Mouse (Mus musculus): ENCODE measurements around the gene Anapc2. TPM values are rescaled to one million over a fixed set of nuclear protein-coding genes. Genes with fewer than 3 reads are reported as not detected.

Gene Anapc2
- 147 and 152 TPM in 2 replicates for polyA plus RNA-seq (2016; fragmentation: Nextera tagmentation; extraction: Ambion mirVana)

- Histone ChIP-seq H3K27me3 (no peaks in the 10 kb centered on the region), H3K4me2 (replicated peaks) (peak within 1 kb of the TSS; percentile 86), H3K9ac (peak within 1 kb of the TSS; percentile 93), H3K4me3 (peak within 1 kb of the TSS; percentile 90), H3K27ac (peak within 1 kb of the TSS; percentile 80), H3K4me1 (peaks cover 37% of the 10 kb centered on the region), H3K9me3 (replicated peaks) (no peaks in the 10 kb centered on the region), H3K36me3 (peaks cover 49% of the 10 kb centered on the region)
- ATAC-seq (ENCODE audit: low FRiP score) = peak; percentile 95
- under 1% methylated on average over 55 of the region's 55 CpGs for WGBS
Measured at GRCm38 (mm10) chr2:25271827-25272511, at the start of gene Anapc2, which contains the start of gene Ssna1. Gene Anapc2, plus strand, starts transcription at chr2:25272478. Gene Ssna1, minus strand, starts transcription at chr2:25272438.

GRCm38 (mm10) chr2:25223681-25224491 is 48.4 kb upstream of the Anapc2 start:
- 2% methylated on average over 45 of the region's 53 CpGs for WGBS
- H3K27me3 ChIP-seq = no peaks in the 10 kb centered on the region
- peak overlapping the region; percentile 72 for H3K4me3 ChIP-seq
- peak; percentile 57 for ATAC-seq (ENCODE audit: low FRiP score)
- H3K9me3 ChIP-seq (replicated peaks) = no peaks in the 10 kb centered on the region
- peak overlapping the region; percentile 91 for H3K27ac ChIP-seq
- peaks cover 5% of the 10 kb centered on the region for H3K36me3 ChIP-seq
- peaks cover 22% of the 10 kb centered on the region for H3K4me1 ChIP-seq
- peak overlapping the region; percentile 81 for H3K4me2 ChIP-seq (replicated peaks)
- H3K9ac ChIP-seq = peak overlapping the region; percentile 84

GRCm38 (mm10) chr2:25224492-25224765 is 47.8 kb upstream of the Anapc2 start, which contains the start of gene Tubb4b:
Gene Tubb4b, minus strand, starts transcription at chr2:25224702.
- peak within 1 kb of the TSS; percentile 72 for H3K4me3 ChIP-seq
- H3K9me3 ChIP-seq (replicated peaks) = no peaks in the 10 kb centered on the region
- H3K4me2 ChIP-seq (replicated peaks) = peak within 1 kb of the TSS; percentile 81
- 0% methylated on average over 17 of the region's 17 CpGs for WGBS
- H3K9ac ChIP-seq = peak within 1 kb of the TSS; percentile 84
- peaks cover 23% of the 10 kb centered on the region for H3K4me1 ChIP-seq
- ATAC-seq (ENCODE audit: low FRiP score) = no peak
- H3K36me3 ChIP-seq = peaks cover 5% of the 10 kb centered on the region
- H3K27ac ChIP-seq = peak within 1 kb of the TSS; percentile 97
- 0 out of 2 replicates have a peak, but pooled peaks cover 2% of the 10 kb centered on the region for H3K27me3 ChIP-seq

- H3K4me2 ChIP-seq (replicated peaks) = peak overlapping the region; percentile 59
- H3K4me3 ChIP-seq = peak overlapping the region; percentile 72
- ATAC-seq (ENCODE audit: low FRiP score) = peak; percentile 98
Measured at GRCm38 (mm10) chr2:25224766-25225752, 47.2 kb upstream of the Anapc2 start.

GRCm38 (mm10) chr2:25225811-25226379 is 46.4 kb upstream of the Anapc2 start:
- 76% methylated on average over 8 of the region's 8 CpGs for WGBS
- no peak overlapping the region; the same call in 1 of the 2 replicates for H3K4me3 ChIP-seq
- no peak overlapping the region for H3K9ac ChIP-seq

More at GRCm38 (mm10) chr2:25224766-25225752, 47.2 kb upstream of the Anapc2 start:
- Histone ChIP-seq H3K9ac (peak overlapping the region; percentile 69), H3K27ac (peak overlapping the region; percentile 97), H3K27me3 (0 out of 2 replicates have a peak, but pooled peaks cover 2% of the 10 kb centered on the region), H3K36me3 (peaks cover 5% of the 10 kb centered on the region), H3K9me3 (replicated peaks) (no peaks in the 10 kb centered on the region), H3K4me1 (peaks cover 23% of the 10 kb centered on the region)
- WGBS = 2% methylated on average over 39 of the region's 41 CpGs

GRCm38 (mm10) chr2:25226864-25227263 is 45.4 kb upstream of the Anapc2 start:
- no peak overlapping the region for H3K4me2 ChIP-seq (replicated peaks)
- no peaks in the 10 kb centered on the region for H3K9me3 ChIP-seq (replicated peaks)
- H3K4me1 ChIP-seq = peaks cover 20% of the 10 kb centered on the region
- no peak for ATAC-seq (ENCODE audit: low FRiP score)
- H3K9ac ChIP-seq = no peak overlapping the region
- 88% methylated on average over 5 of the region's 5 CpGs for WGBS
- peaks cover 1% of the 10 kb centered on the region for H3K36me3 ChIP-seq
- H3K27ac ChIP-seq = no peak overlapping the region
- peaks cover 8% of the 10 kb centered on the region for H3K27me3 ChIP-seq
- H3K4me3 ChIP-seq = no peak overlapping the region

More at GRCm38 (mm10) chr2:25225811-25226379, 46.4 kb upstream of the Anapc2 start:
- Histone ChIP-seq H3K9me3 (replicated peaks) (no peaks in the 10 kb centered on the region), H3K4me2 (replicated peaks) (peak overlapping the region; percentile 59), H3K4me1 (peaks cover 23% of the 10 kb centered on the region), H3K36me3 (peaks cover 5% of the 10 kb centered on the region), H3K27ac (peak overlapping the region; percentile 97), H3K27me3 (0 out of 2 replicates have a peak, but pooled peaks cover 2% of the 10 kb centered on the region)
- ATAC-seq (ENCODE audit: low FRiP score) = no peak

GRCm38 (mm10) chr2:25227406-25227805 is 44.9 kb upstream of the Anapc2 start:
- Histone ChIP-seq H3K36me3 (no peaks in the 10 kb centered on the region), H3K27me3 (peaks cover 10% of the 10 kb centered on the region), H3K4me2 (replicated peaks) (no peak overlapping the region), H3K27ac (no peak overlapping the region), H3K9ac (no peak overlapping the region), H3K4me3 (no peak overlapping the region), H3K4me1 (peaks cover 20% of the 10 kb centered on the region), H3K9me3 (replicated peaks) (no peaks in the 10 kb centered on the region)
- 87% methylated on average over 4 of the region's 4 CpGs for WGBS
- ATAC-seq (ENCODE audit: low FRiP score) = no peak

- Histone ChIP-seq H3K27ac (peak overlapping the region; percentile 31; the same call in 1 of the 2 replicates), H3K4me3 (0 out of 2 replicates have a peak overlapping the region, but pooled peaks have one; percentile 6), H3K4me1 (peaks cover 16% of the 10 kb centered on the region), H3K9ac (peak overlapping the region; percentile 8; the same call in 1 of the 2 replicates), H3K4me2 (replicated peaks) (peak overlapping the region; percentile 34), H3K36me3 (no peaks in the 10 kb centered on the region), H3K9me3 (replicated peaks) (no peaks in the 10 kb centered on the region), H3K27me3 (peaks cover 10% of the 10 kb centered on the region)
- whole genome bisulfite sequencing = 2% methylated on average over 7 of the region's 7 CpGs
- ATAC-seq (ENCODE audit: low FRiP score) = no peak
Measured at GRCm38 (mm10) chr2:25228431-25228889, 43.8 kb upstream of the Anapc2 start.

- ATAC-seq (ENCODE audit: low FRiP score) = no peak
- H3K4me3 ChIP-seq = no peak overlapping the region
- peak overlapping the region; percentile 34; the same call in 1 of the 2 replicates for H3K4me2 ChIP-seq (replicated peaks)
- WGBS = 74% methylated on average over 6 of the region's 6 CpGs
- 0 out of 2 replicates have a peak overlapping the region, but pooled peaks have one; percentile 31 for H3K27ac ChIP-seq
- peaks cover 13% of the 10 kb centered on the region for H3K27me3 ChIP-seq
- peak overlapping the region; percentile 8; the same call in 1 of the 2 replicates for H3K9ac ChIP-seq
- peaks cover 12% of the 10 kb centered on the region for H3K4me1 ChIP-seq
- H3K9me3 ChIP-seq (replicated peaks) = no peaks in the 10 kb centered on the region
- H3K36me3 ChIP-seq = no peaks in the 10 kb centered on the region
Measured at GRCm38 (mm10) chr2:25228995-25229530, 43.2 kb upstream of the Anapc2 start.

- Histone ChIP-seq H3K27ac (no peak overlapping the region), H3K27me3 (peaks cover 18% of the 10 kb centered on the region), H3K9ac (no peak overlapping the region), H3K4me3 (no peak overlapping the region), H3K4me1 (peaks cover 12% of the 10 kb centered on the region), H3K36me3 (no peaks in the 10 kb centered on the region), H3K4me2 (replicated peaks) (no peak overlapping the region), H3K9me3 (replicated peaks) (no peaks in the 10 kb centered on the region)
- WGBS = 85% methylated on average over 5 of the region's 5 CpGs
- ATAC-seq (ENCODE audit: low FRiP score) = no peak
Measured at GRCm38 (mm10) chr2:25229582-25229981, 42.7 kb upstream of the Anapc2 start.

- no peak overlapping the region for H3K27ac ChIP-seq
- no peak overlapping the region for H3K4me2 ChIP-seq (replicated peaks)
- no peaks in the 10 kb centered on the region for H3K9me3 ChIP-seq (replicated peaks)
- 87% methylated on average over 7 of the region's 7 CpGs for WGBS
- H3K4me1 ChIP-seq = peaks cover 10% of the 10 kb centered on the region
- no peaks in the 10 kb centered on the region for H3K36me3 ChIP-seq
- peaks cover 18% of the 10 kb centered on the region for H3K27me3 ChIP-seq
- ATAC-seq (ENCODE audit: low FRiP score) = no peak
- no peak overlapping the region for H3K9ac ChIP-seq
- no peak overlapping the region for H3K4me3 ChIP-seq
Measured at GRCm38 (mm10) chr2:25230581-25230980, 41.7 kb upstream of the Anapc2 start.
